Mouse (Mus musculus) lung, embryonic 14.5 days (tissue): ENCODE results near the gene Atp6v1b1. TPM values are rescaled to one million over a fixed set of nuclear protein-coding genes. Genes with fewer than 3 reads are reported as not detected.

Source experiments
- ATAC-seq: fragments of 200-750 bp; cut with Nextera tagmentation; 2 replicates; pipeline ENCODE4 v1.8.0; 2017; ENCODE audit warnings: mild to moderate bottlenecking, moderate TSS enrichment, moderate library complexity; ENCODE audit not compliant: insufficient read depth
- DNase-seq: peaks from one replicate; pipeline ENCODE4 v3.0.0-alpha.2; 2015
- H3K27ac ChIP-seq: fragments of 300-500 bp; sonication (generic); 2 replicates; pipeline ENCODE4 v1.5.1; 2014; ENCODE audit warnings: low read depth, mild to moderate bottlenecking, moderate library complexity
- H3K27me3 ChIP-seq: fragments of 300-500 bp; sonication (generic); 2 replicates; pipeline ENCODE4 v1.6.1; 2014; ENCODE audit warnings: low read length, control low read depth; ENCODE audit not compliant: insufficient read depth
- H3K36me3 ChIP-seq: fragments of 300-500 bp; sonication (generic); 2 replicates; pipeline ENCODE4 v1.6.1; 2014; ENCODE audit warnings: control low read depth; ENCODE audit not compliant: insufficient read depth
- H3K4me1 ChIP-seq: fragments of 300-500 bp; sonication (generic); 2 replicates; pipeline ENCODE4 v1.6.1; 2014; ENCODE audit warnings: antibody characterized with exemption, control low read depth; ENCODE audit not compliant: insufficient read depth
- H3K4me2 ChIP-seq: fragments of 300-500 bp; sonication (generic); 2 replicates; pipeline ENCODE4 v1.6.1; 2014; ENCODE audit warnings: mild to moderate bottlenecking
- H3K4me3 ChIP-seq: fragments of 300-500 bp; sonication (generic); 2 replicates; pipeline ENCODE4 v1.5.1; 2014; ENCODE audit warnings: low read depth, low read length
- H3K9ac ChIP-seq: fragments of 300-500 bp; sonication (generic); 2 replicates; pipeline ENCODE4 v1.6.1; 2014
- H3K9me3 ChIP-seq: fragments of 300-500 bp; sonication (generic); 2 replicates; pipeline ENCODE4 v1.6.1; 2016; ENCODE audit warnings: low read depth, low read length, control low read depth
- CTCF ChIP-seq: IDR thresholded peaks from 2 replicates; pipeline ENCODE4 v1.5.1; 2016; ENCODE audit warnings: antibody characterized with exemption, low read depth
- WGBS: fragments of 180-500 bp; shearing (Covaris S2); extraction: QIAGEN DNeasy Blood & Tissue Kit; methylation state at CpG from one replicate; pipeline ENCODE4 v1.1.7; 2014; 5-methylcytosine and 5-hydroxymethylcytosine counted together
- polyA plus RNA-seq: library from polyadenylated mRNA; unstranded; fragments of >200 nt; fragmentation: Nextera tagmentation; extraction: Ambion mirVana; gene quantifications from 2 replicates; pipeline ENCODE4 v1.2.1, GENCODE M21; 2014

Gene Atp6v1b1
- polyA plus RNA-seq, 1 experiment from 2014 or later, result not detected

- H3K27ac ChIP-seq, result no peak overlapping the region
- peaks cover 99% of the 10 kb centered on the region for H3K27me3 ChIP-seq
- H3K4me3 ChIP-seq, result no peak overlapping the region
- H3K9ac ChIP-seq, result no peak overlapping the region
- no peak overlapping the region for H3K4me2 ChIP-seq
- no peaks in the 10 kb centered on the region for H3K36me3 ChIP-seq
- no peak for ATAC-seq
- no peak for TF ChIP-seq CTCF
- no peaks in the 10 kb centered on the region for H3K9me3 ChIP-seq
- WGBS, result 1% methylated on average over 30 of the region's 30 CpGs
- H3K4me1 ChIP-seq, result no peaks in the 10 kb centered on the region
- DNase-seq, result no peak
Observed at GRCm38 (mm10) chr6:83715461-83716196, 27.2 kb upstream of the Atp6v1b1 start.

GRCm38 (mm10) chr6:83717026-83717425 is 25.8 kb upstream of the Atp6v1b1 start:
- TF ChIP-seq CTCF, result no peak
- H3K4me2 ChIP-seq, result no peak overlapping the region
- no peak overlapping the region for H3K4me3 ChIP-seq
- no peak overlapping the region for H3K27ac ChIP-seq
- H3K36me3 ChIP-seq, result no peaks in the 10 kb centered on the region
- DNase-seq, result no peak
- H3K27me3 ChIP-seq, result peaks cover 99% of the 10 kb centered on the region
- H3K9ac ChIP-seq, result no peak overlapping the region
- WGBS, result 1% methylated on average over 8 of the region's 8 CpGs
- no peaks in the 10 kb centered on the region for H3K9me3 ChIP-seq
- no peaks in the 10 kb centered on the region for H3K4me1 ChIP-seq
- no peak for ATAC-seq

GRCm38 (mm10) chr6:83722526-83722925 is 20.3 kb upstream of the Atp6v1b1 start:
- no peaks in the 10 kb centered on the region for H3K9me3 ChIP-seq
- ATAC-seq (no peak), DNase-seq (no peak)
- no peaks in the 10 kb centered on the region for H3K4me1 ChIP-seq
- no peak overlapping the region for H3K27ac ChIP-seq
- WGBS, result 18% methylated on average over 6 of the region's 6 CpGs
- no peak for TF ChIP-seq CTCF
- no peak overlapping the region for H3K9ac ChIP-seq
- H3K4me3 ChIP-seq, result no peak overlapping the region
- no peak overlapping the region for H3K4me2 ChIP-seq
- no peaks in the 10 kb centered on the region for H3K36me3 ChIP-seq
- peaks cover 68% of the 10 kb centered on the region for H3K27me3 ChIP-seq

- H3K4me2 ChIP-seq, result no peak overlapping the region
- H3K4me1 ChIP-seq, result no peaks in the 10 kb centered on the region
- WGBS, result 30% methylated on average over 4 of the region's 4 CpGs
- H3K4me3 ChIP-seq, result no peak overlapping the region
- H3K9me3 ChIP-seq, result no peaks in the 10 kb centered on the region
- DNase-seq, result peak; percentile 44
- H3K36me3 ChIP-seq, result no peaks in the 10 kb centered on the region
- H3K27ac ChIP-seq, result no peak overlapping the region
- H3K27me3 ChIP-seq, result peaks cover 22% of the 10 kb centered on the region
- H3K9ac ChIP-seq, result no peak overlapping the region
- TF ChIP-seq CTCF, result peak; percentile 37; the same call in 1 of the 2 replicates
- ATAC-seq, result no peak
Observed at GRCm38 (mm10) chr6:83727178-83727577, 15.6 kb upstream of the Atp6v1b1 start.

GRCm38 (mm10) chr6:83728488-83728887 is 14.3 kb upstream of the Atp6v1b1 start:
- no peaks in the 10 kb centered on the region for H3K9me3 ChIP-seq
- ATAC-seq (no peak), DNase-seq (peak; percentile 47)
- H3K9ac ChIP-seq, result no peak overlapping the region
- TF ChIP-seq CTCF, result peak; percentile 65
- no peak overlapping the region for H3K27ac ChIP-seq
- H3K27me3 ChIP-seq, result peaks cover 12% of the 10 kb centered on the region
- no peaks in the 10 kb centered on the region for H3K36me3 ChIP-seq
- H3K4me3 ChIP-seq, result no peak overlapping the region
- no peak overlapping the region for H3K4me2 ChIP-seq
- WGBS, result 92% methylated on average over 3 of the region's 3 CpGs
- H3K4me1 ChIP-seq, result no peaks in the 10 kb centered on the region

- H3K4me1 ChIP-seq, result no peaks in the 10 kb centered on the region
- no peak overlapping the region for H3K4me2 ChIP-seq
- ATAC-seq (no peak), DNase-seq (no peak)
- 55% methylated on average over 14 of the region's 14 CpGs for WGBS
- H3K4me3 ChIP-seq, result no peak overlapping the region
- H3K36me3 ChIP-seq, result no peaks in the 10 kb centered on the region
- no peaks in the 10 kb centered on the region for H3K9me3 ChIP-seq
- peaks cover 6% of the 10 kb centered on the region; the same call in 1 of the 2 replicates for H3K27me3 ChIP-seq
- no peak overlapping the region for H3K27ac ChIP-seq
- H3K9ac ChIP-seq, result no peak overlapping the region
- no peak for TF ChIP-seq CTCF
Observed at GRCm38 (mm10) chr6:83729350-83729970, 13.3 kb upstream of the Atp6v1b1 start.

- no peak overlapping the region for H3K9ac ChIP-seq
- H3K4me2 ChIP-seq, result no peak overlapping the region
- ATAC-seq (no peak; the same call in 1 of the 2 replicates), DNase-seq (peak; percentile 81)
- peak; percentile 85 for TF ChIP-seq CTCF
- H3K36me3 ChIP-seq, result no peaks in the 10 kb centered on the region
- no peaks in the 10 kb centered on the region for H3K4me1 ChIP-seq
- no peak overlapping the region for H3K27ac ChIP-seq
- 28% methylated on average over 5 of the region's 5 CpGs for WGBS
- no peaks in the 10 kb centered on the region for H3K27me3 ChIP-seq
- no peaks in the 10 kb centered on the region for H3K9me3 ChIP-seq
- no peak overlapping the region for H3K4me3 ChIP-seq
Observed at GRCm38 (mm10) chr6:83731128-83731527, 11.7 kb upstream of the Atp6v1b1 start.
